Mouse (Mus musculus) stomach, embryonic 15.5 days (tissue): ENCODE data around the gene Cacna2d2. TPM values are rescaled to one million over a fixed set of nuclear protein-coding genes. Genes with fewer than 3 reads are reported as not detected.

ENCODE experiments used
- ATAC-seq: fragments of 200-750 bp; cut with Nextera tagmentation; 2 replicates; pipeline ENCODE4 v1.8.0; 2017; ENCODE audit warnings: low read depth, moderate number of reproducible peaks, moderate TSS enrichment; ENCODE audit not compliant: insufficient read depth, low FRiP score
- H3K27ac ChIP-seq: fragments of 300-500 bp; sonication (generic); 2 replicates; pipeline ENCODE4 v1.5.1; 2015; ENCODE audit warnings: mild to moderate bottlenecking, inconsistent platforms
- H3K27me3 ChIP-seq: fragments of 300-500 bp; sonication (generic); replicated peaks from 2 replicates; pipeline ENCODE4 v1.6.1; 2015; ENCODE audit warnings: inconsistent platforms
- H3K36me3 ChIP-seq: fragments of 300-500 bp; sonication (generic); 2 replicates; pipeline ENCODE4 v1.6.1; 2015; ENCODE audit warnings: inconsistent platforms
- H3K4me1 ChIP-seq: fragments of 300-500 bp; sonication (generic); 2 replicates; pipeline ENCODE4 v1.6.1; 2015; ENCODE audit warnings: inconsistent platforms
- H3K4me2 ChIP-seq: fragments of 300-500 bp; sonication (generic); 2 replicates; pipeline ENCODE4 v1.6.1; 2015; ENCODE audit warnings: mild to moderate bottlenecking, inconsistent platforms
- H3K4me3 ChIP-seq: fragments of 300-500 bp; sonication (generic); replicated peaks from 2 replicates; pipeline ENCODE4 v1.5.1; 2015; ENCODE audit warnings: inconsistent platforms
- H3K9ac ChIP-seq: fragments of 300-500 bp; sonication (generic); 2 replicates; pipeline ENCODE4 v1.6.1; 2015; ENCODE audit warnings: inconsistent platforms
- H3K9me3 ChIP-seq: fragments of 300-500 bp; sonication (generic); 2 replicates; pipeline ENCODE4 v1.6.1; 2016; ENCODE audit warnings: inconsistent platforms
- WGBS: fragments of 180-500 bp; shearing (Covaris S2); methylation state at CpG from one replicate; pipeline ENCODE4 v1.1.7; 2015; 5-methylcytosine and 5-hydroxymethylcytosine counted together
- polyA plus RNA-seq: library from polyadenylated mRNA; unstranded; fragments of >200 nt; fragmentation: Nextera tagmentation; extraction: Ambion mirVana; gene quantifications from 2 replicates; pipeline ENCODE4 v1.2.1, GENCODE M21; 2015

Gene Cacna2d2
- polyA plus RNA-seq, 1 experiment from 2014 or later: 0.23 TPM

GRCm38 (mm10) chr9:107469213-107469795, 69.9 kb downstream of the Cacna2d2 start:
- no peak overlapping the region for H3K27ac ChIP-seq
- H3K4me1 ChIP-seq: no peaks in the 10 kb centered on the region
- H3K9me3 ChIP-seq: no peaks in the 10 kb centered on the region
- H3K27me3 ChIP-seq: no peaks in the 10 kb centered on the region
- no peak overlapping the region for H3K9ac ChIP-seq
- no peak for ATAC-seq
- H3K36me3 ChIP-seq: no peaks in the 10 kb centered on the region
- H3K4me3 ChIP-seq: no peak overlapping the region
- H3K4me2 ChIP-seq: no peak overlapping the region
- WGBS: 68% methylated on average over 13 of the region's 13 CpGs

GRCm38 (mm10) chr9:107470427-107470826, 71.0 kb downstream of the Cacna2d2 start:
- Histone ChIP-seq H3K27ac (no peak overlapping the region), H3K9ac (no peak overlapping the region), H3K36me3 (no peaks in the 10 kb centered on the region), H3K4me1 (no peaks in the 10 kb centered on the region), H3K9me3 (no peaks in the 10 kb centered on the region), H3K27me3 (no peaks in the 10 kb centered on the region), H3K4me2 (no peak overlapping the region), H3K4me3 (no peak overlapping the region)
- no peak for ATAC-seq
- 51% methylated on average over 15 of the region's 15 CpGs for WGBS

- H3K4me1 ChIP-seq: no peaks in the 10 kb centered on the region
- WGBS: 75% methylated on average over 1 of the region's 1 CpGs
- no peak for ATAC-seq
- H3K4me2 ChIP-seq: no peak overlapping the region
- H3K27ac ChIP-seq: no peak overlapping the region
- no peaks in the 10 kb centered on the region for H3K9me3 ChIP-seq
- no peaks in the 10 kb centered on the region for H3K27me3 ChIP-seq
- H3K9ac ChIP-seq: no peak overlapping the region
- no peaks in the 10 kb centered on the region for H3K36me3 ChIP-seq
- H3K4me3 ChIP-seq: no peak overlapping the region
These were observed 74.6 kb downstream of the Cacna2d2 start for GRCm38 (mm10) chr9:107474016-107474415.

GRCm38 (mm10) chr9:107478979-107479378, 79.6 kb downstream of the Cacna2d2 start:
- Histone ChIP-seq H3K4me1 (peaks cover 6% of the 10 kb centered on the region; the same call in 1 of the 2 replicates), H3K36me3 (no peaks in the 10 kb centered on the region), H3K9ac (no peak overlapping the region), H3K9me3 (no peaks in the 10 kb centered on the region), H3K27ac (no peak overlapping the region), H3K27me3 (0 out of 2 replicates have a peak, but pooled peaks cover 7% of the 10 kb centered on the region), H3K4me3 (no peak overlapping the region), H3K4me2 (no peak overlapping the region)
- no peak for ATAC-seq
- WGBS: 36% methylated on average over 5 of the region's 5 CpGs

- 0 out of 2 replicates have a peak, but pooled peaks cover 7% of the 10 kb centered on the region for H3K27me3 ChIP-seq
- H3K9me3 ChIP-seq: no peaks in the 10 kb centered on the region
- H3K4me2 ChIP-seq: no peak overlapping the region
- no peak overlapping the region for H3K4me3 ChIP-seq
- no peaks in the 10 kb centered on the region for H3K36me3 ChIP-seq
- WGBS: 16% methylated on average over 14 of the region's 14 CpGs
- peaks cover 6% of the 10 kb centered on the region; the same call in 1 of the 2 replicates for H3K4me1 ChIP-seq
- no peak overlapping the region for H3K27ac ChIP-seq
- no peak for ATAC-seq
- no peak overlapping the region for H3K9ac ChIP-seq
These were observed 80.2 kb downstream of the Cacna2d2 start for GRCm38 (mm10) chr9:107479593-107479992.

GRCm38 (mm10) chr9:107480477-107481069, 81.2 kb downstream of the Cacna2d2 start:
- no peak overlapping the region for H3K27ac ChIP-seq
- H3K4me1 ChIP-seq: peaks cover 6% of the 10 kb centered on the region; the same call in 1 of the 2 replicates
- ATAC-seq: no peak
- H3K9me3 ChIP-seq: no peaks in the 10 kb centered on the region
- no peaks in the 10 kb centered on the region for H3K36me3 ChIP-seq
- 24% methylated on average over 9 of the region's 9 CpGs for WGBS
- no peak overlapping the region for H3K4me2 ChIP-seq
- no peak overlapping the region for H3K4me3 ChIP-seq
- no peak overlapping the region for H3K9ac ChIP-seq
- H3K27me3 ChIP-seq: 0 out of 2 replicates have a peak, but pooled peaks cover 7% of the 10 kb centered on the region

- 30% methylated on average over 16 of the region's 16 CpGs for WGBS
- Histone ChIP-seq H3K4me3 (no peak overlapping the region), H3K36me3 (no peaks in the 10 kb centered on the region), H3K4me1 (peaks cover 6% of the 10 kb centered on the region; the same call in 1 of the 2 replicates), H3K27ac (no peak overlapping the region), H3K4me2 (no peak overlapping the region), H3K9ac (no peak overlapping the region), H3K9me3 (no peaks in the 10 kb centered on the region), H3K27me3 (0 out of 2 replicates have a peak, but pooled peaks cover 7% of the 10 kb centered on the region)
- no peak for ATAC-seq
These were observed 81.9 kb downstream of the Cacna2d2 start for GRCm38 (mm10) chr9:107481340-107481739.

- no peak overlapping the region for H3K4me2 ChIP-seq
- no peak overlapping the region for H3K4me3 ChIP-seq
- no peak for ATAC-seq
- peaks cover 6% of the 10 kb centered on the region; the same call in 1 of the 2 replicates for H3K4me1 ChIP-seq
- no peak overlapping the region for H3K27ac ChIP-seq
- no peaks in the 10 kb centered on the region for H3K36me3 ChIP-seq
- H3K9me3 ChIP-seq: no peaks in the 10 kb centered on the region
- WGBS: 87% methylated on average over 9 of the region's 9 CpGs
- H3K9ac ChIP-seq: no peak overlapping the region
- 0 out of 2 replicates have a peak, but pooled peaks cover 7% of the 10 kb centered on the region for H3K27me3 ChIP-seq
These were observed 82.6 kb downstream of the Cacna2d2 start for GRCm38 (mm10) chr9:107482004-107482403.

GRCm38 (mm10) chr9:107482770-107483169, 83.4 kb downstream of the Cacna2d2 start:
- Histone ChIP-seq H3K4me2 (no peak overlapping the region), H3K9ac (no peak overlapping the region), H3K27me3 (0 out of 2 replicates have a peak, but pooled peaks cover 7% of the 10 kb centered on the region), H3K4me3 (no peak overlapping the region), H3K27ac (no peak overlapping the region), H3K9me3 (no peaks in the 10 kb centered on the region), H3K36me3 (no peaks in the 10 kb centered on the region), H3K4me1 (peaks cover 6% of the 10 kb centered on the region; the same call in 1 of the 2 replicates)
- no peak for ATAC-seq
- WGBS: 76% methylated on average over 4 of the region's 4 CpGs

- Histone ChIP-seq H3K4me1 (peaks cover 6% of the 10 kb centered on the region; the same call in 1 of the 2 replicates), H3K4me3 (no peak overlapping the region), H3K27ac (no peak overlapping the region), H3K27me3 (0 out of 2 replicates have a peak, but pooled peaks cover 7% of the 10 kb centered on the region), H3K9ac (no peak overlapping the region), H3K4me2 (no peak overlapping the region), H3K9me3 (no peaks in the 10 kb centered on the region), H3K36me3 (no peaks in the 10 kb centered on the region)
- no peak for ATAC-seq
- WGBS: 82% methylated on average over 5 of the region's 5 CpGs
These were observed 84.3 kb downstream of the Cacna2d2 start for GRCm38 (mm10) chr9:107483714-107484113.

GRCm38 (mm10) chr9:107484302-107484701, 84.9 kb downstream of the Cacna2d2 start:
- H3K27ac ChIP-seq: no peak overlapping the region
- H3K36me3 ChIP-seq: no peaks in the 10 kb centered on the region
- H3K9me3 ChIP-seq: no peaks in the 10 kb centered on the region
- H3K4me1 ChIP-seq: peaks cover 6% of the 10 kb centered on the region; the same call in 1 of the 2 replicates
- H3K9ac ChIP-seq: no peak overlapping the region
- 0 out of 2 replicates have a peak, but pooled peaks cover 7% of the 10 kb centered on the region for H3K27me3 ChIP-seq
- H3K4me2 ChIP-seq: no peak overlapping the region
- no peak for ATAC-seq
- 70% methylated on average over 17 of the region's 17 CpGs for WGBS
- H3K4me3 ChIP-seq: no peak overlapping the region

- Histone ChIP-seq H3K4me3 (no peak overlapping the region), H3K36me3 (no peaks in the 10 kb centered on the region), H3K4me2 (no peak overlapping the region), H3K27me3 (0 out of 2 replicates have a peak, but pooled peaks cover 7% of the 10 kb centered on the region), H3K9ac (no peak overlapping the region), H3K27ac (no peak overlapping the region), H3K9me3 (no peaks in the 10 kb centered on the region), H3K4me1 (peaks cover 1% of the 10 kb centered on the region; the same call in 1 of the 2 replicates)
- no peak for ATAC-seq
- 84% methylated on average over 6 of the region's 6 CpGs for WGBS
These were observed 85.4 kb downstream of the Cacna2d2 start for GRCm38 (mm10) chr9:107484766-107485165.
